7 mouse cellular contexts compared by ENCODE assay signal in the genomic region with DNA sequence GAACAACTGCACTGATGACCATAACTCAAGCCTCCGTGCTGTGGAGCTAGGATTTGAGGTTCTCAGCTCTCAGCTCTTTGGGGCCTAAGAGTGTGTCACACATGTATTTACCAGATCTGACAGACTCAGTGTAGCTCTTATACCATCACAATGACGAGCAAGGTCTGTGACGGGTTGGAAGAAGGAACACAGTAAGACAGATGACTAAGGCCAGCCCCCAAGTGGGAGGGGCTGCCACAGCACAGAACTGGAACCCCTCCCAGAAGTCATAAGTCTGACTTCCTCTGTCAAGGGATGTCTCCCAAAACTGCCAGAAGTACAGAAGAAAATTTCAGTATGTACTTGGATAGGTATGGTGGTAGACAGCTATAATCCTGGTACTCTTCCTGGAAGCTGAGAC. TPM values are rescaled to one million over a fixed set of nuclear protein-coding genes. Genes with fewer than 3 reads are reported as not detected.
DNase-seq lines count a peak whose midpoint lies in the region; ATAC-seq lines count a peak whose summit lies in the region.

No protein-coding gene starts in this region.

- 56% methylated on average over 3 of the region's 3 CpGs for WGBS in kidney, embryonic 16.5 days
- 88% methylated on average over 3 of the region's 3 CpGs for WGBS in midbrain, embryonic 14.5 days

- H3K9me3 ChIP-seq in kidney, embryonic 16.5 days (ENCODE audit: low read length), result no peaks in the 10 kb centered on the region
- no peaks in the 10 kb centered on the region for H3K9me3 ChIP-seq in midbrain, embryonic 14.5 days (ENCODE audit: control insufficient read depth, low read length)

- H3K4me1 ChIP-seq in kidney, embryonic 16.5 days (ENCODE audit: insufficient read depth, low read length), result peaks cover 64% of the 10 kb centered on the region
- peaks cover 33% of the 10 kb centered on the region for H3K4me1 ChIP-seq in midbrain, embryonic 14.5 days (ENCODE audit: control insufficient read depth, insufficient read depth, low read length)

- DNase-seq in right cerebral cortex, postnatal 25 days, result peak; percentile 3
- DNase-seq in right cerebral cortex, adult 18-20 months, result no peak
- peak; percentile 43 for DNase-seq in c-Kit-positive CD71-positive TER-119-positive erythroid progenitor cells, embryonic 14.5 days (ENCODE audit: low spot score)
- DNase-seq in urinary bladder, postnatal 10 days (ENCODE audit: low spot score), result no peak
- no peak for DNase-seq in midbrain, embryonic 14.5 days

- no peak overlapping the region for H3K4me2 ChIP-seq in kidney, embryonic 16.5 days (replicated peaks; ENCODE audit: low read depth, low read length)
- H3K4me2 ChIP-seq in midbrain, embryonic 14.5 days (ENCODE audit: low read length), result no peak overlapping the region

- H3K27me3 ChIP-seq in kidney, embryonic 16.5 days (ENCODE audit: insufficient read depth, low read length), result no peaks in the 10 kb centered on the region
- no peaks in the 10 kb centered on the region for H3K27me3 ChIP-seq in midbrain, embryonic 14.5 days (ENCODE audit: control insufficient read depth, insufficient read depth, low read length)

- no peak overlapping the region for H3K4me3 ChIP-seq in kidney, embryonic 16.5 days (ENCODE audit: low read length)
- H3K4me3 ChIP-seq in midbrain, embryonic 14.5 days (replicated peaks; ENCODE audit: low read depth, low read length), result no peak overlapping the region

- no peak overlapping the region for H3K9ac ChIP-seq in kidney, embryonic 16.5 days (replicated peaks; ENCODE audit: low read length)
- no peak overlapping the region for H3K9ac ChIP-seq in midbrain, embryonic 14.5 days (replicated peaks; ENCODE audit: low read length)

- H3K36me3 ChIP-seq in kidney, embryonic 16.5 days (ENCODE audit: insufficient read depth, low read length), result no peaks in the 10 kb centered on the region
- no peaks in the 10 kb centered on the region for H3K36me3 ChIP-seq in midbrain, embryonic 14.5 days (ENCODE audit: control insufficient read depth, insufficient read depth, low read length)

- ATAC-seq in kidney, embryonic 16.5 days (ENCODE audit: low FRiP score, low TSS enrichment), result no peak
- peak; percentile 64 for ATAC-seq in neutrophil, adult 5-6 weeks (ENCODE audit: extremely low read depth, insufficient number of reproducible peaks, low FRiP score, poor library complexity, severe bottlenecking)
- ATAC-seq in midbrain, embryonic 14.5 days (ENCODE audit: low FRiP score, low TSS enrichment), result no peak

- peak overlapping the region; percentile 23; the same call in 1 of the 2 replicates for H3K27ac ChIP-seq in kidney, embryonic 16.5 days (ENCODE audit: low read length)
- H3K27ac ChIP-seq in midbrain, embryonic 14.5 days (replicated peaks; ENCODE audit: low read depth, low read length), result no peak overlapping the region

RNA-seq across cellular contexts. Expression of gene Fam53b, which starts 9.7 kb away (rescaled TPM):
- polyA plus RNA-seq in kidney, embryonic 16.5 days (2015; fragmentation: Nextera tagmentation; extraction: Ambion mirVana), result 22.5 and 23.3 TPM in 2 replicates
- 19.0 and 20.4 TPM in 2 replicates for total RNA-seq in neutrophil, adult 5-6 weeks (2017)
- 9.3 and 15.5 TPM in 2 replicates for polyA plus RNA-seq in midbrain, embryonic 14.5 days (2014; fragmentation: Nextera tagmentation; extraction: Ambion mirVana)

RNA-seq across cellular contexts. Expression of gene Eef1akmt2, which starts 48.5 kb away (rescaled TPM):
- 64.9 and 71.2 TPM in 2 replicates for polyA plus RNA-seq in kidney, embryonic 16.5 days (2015; fragmentation: Nextera tagmentation; extraction: Ambion mirVana)
- total RNA-seq in neutrophil, adult 5-6 weeks (2017), result 30.7 and 35.0 TPM in 2 replicates
- polyA plus RNA-seq in midbrain, embryonic 14.5 days (2014; fragmentation: Nextera tagmentation; extraction: Ambion mirVana), result 90.0 and 92.6 TPM in 2 replicates

RNA-seq across cellular contexts. Expression of gene Abraxas2, which starts 55.1 kb away (rescaled TPM):
- 34.2 and 40.8 TPM in 2 replicates for polyA plus RNA-seq in kidney, embryonic 16.5 days (2015; fragmentation: Nextera tagmentation; extraction: Ambion mirVana)
- 56.4 and 67.7 TPM in 2 replicates for total RNA-seq in neutrophil, adult 5-6 weeks (2017)
- polyA plus RNA-seq in midbrain, embryonic 14.5 days (2014; fragmentation: Nextera tagmentation; extraction: Ambion mirVana), result 40.0 and 42.6 TPM in 2 replicates

Comparison
In these comparisons a context has a peak if more than half of its experiments do, and no peak if none do; other contexts are left out.
1. DNase-seq: peak in right cerebral cortex, postnatal 25 days (single experiment) and c-Kit-positive CD71-positive TER-119-positive erythroid progenitor cells, embryonic 14.5 days (single experiment); none in right cerebral cortex, adult 18-20 months (single experiment), urinary bladder, postnatal 10 days (single experiment) and midbrain, embryonic 14.5 days (single experiment).